Mouse (Mus musculus): ENCODE results near the gene Ppp1r21.

DNA sequence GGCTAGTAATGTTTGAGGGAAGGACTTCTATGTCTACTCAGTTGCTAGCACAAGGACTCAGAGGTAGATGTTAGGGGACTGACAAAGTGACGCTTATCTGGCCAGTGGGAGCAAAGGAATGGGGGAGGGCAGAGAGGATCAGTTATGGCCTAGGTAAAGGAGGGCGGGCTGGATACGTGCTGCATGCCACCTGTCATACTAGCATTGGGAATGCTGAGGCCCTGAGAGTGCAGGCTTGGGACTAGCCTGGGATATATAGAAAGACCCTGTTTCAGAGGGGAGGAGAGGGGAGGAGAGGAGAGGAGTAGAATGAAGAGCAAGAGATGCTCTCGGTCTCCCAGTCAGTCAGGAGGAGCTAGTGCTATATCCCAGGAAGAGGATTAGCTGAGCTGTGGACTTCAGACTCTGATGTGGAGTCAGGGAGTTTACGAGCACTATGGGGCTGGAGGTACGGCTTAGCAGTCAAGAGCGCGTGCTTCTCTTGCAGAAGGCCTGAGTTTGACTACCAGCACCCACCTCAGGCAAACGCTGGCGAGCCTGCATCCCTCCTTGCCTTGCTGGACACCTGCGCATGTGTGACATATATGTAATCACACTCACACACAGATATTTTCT is 23.7 kb downstream of the Ppp1r21 start:
- no peak for TF ChIP-seq CTCF (IDR thresholded peaks at IDR 0.05; ENCODE audit: control insufficient read depth, insufficient read depth, low read length)
- TF ChIP-seq POLR2A (IDR thresholded peaks at IDR 0.05; ENCODE audit: borderline replicate concordance, control insufficient read depth, low read depth, low read length): no peak

Data from bone marrow, adult 2 months (tissue).